Mouse (Mus musculus): ENCODE results near the gene Cadps. TPM values are rescaled to one million over a fixed set of nuclear protein-coding genes. Genes with fewer than 3 reads are reported as not detected.
A peak's percentile ranks its signal among the peaks of the same experiment; 100 is the strongest.

Cadps gene
- polyA plus RNA-seq, 1 experiment from 2014 or later = 12.6 TPM

DNA sequence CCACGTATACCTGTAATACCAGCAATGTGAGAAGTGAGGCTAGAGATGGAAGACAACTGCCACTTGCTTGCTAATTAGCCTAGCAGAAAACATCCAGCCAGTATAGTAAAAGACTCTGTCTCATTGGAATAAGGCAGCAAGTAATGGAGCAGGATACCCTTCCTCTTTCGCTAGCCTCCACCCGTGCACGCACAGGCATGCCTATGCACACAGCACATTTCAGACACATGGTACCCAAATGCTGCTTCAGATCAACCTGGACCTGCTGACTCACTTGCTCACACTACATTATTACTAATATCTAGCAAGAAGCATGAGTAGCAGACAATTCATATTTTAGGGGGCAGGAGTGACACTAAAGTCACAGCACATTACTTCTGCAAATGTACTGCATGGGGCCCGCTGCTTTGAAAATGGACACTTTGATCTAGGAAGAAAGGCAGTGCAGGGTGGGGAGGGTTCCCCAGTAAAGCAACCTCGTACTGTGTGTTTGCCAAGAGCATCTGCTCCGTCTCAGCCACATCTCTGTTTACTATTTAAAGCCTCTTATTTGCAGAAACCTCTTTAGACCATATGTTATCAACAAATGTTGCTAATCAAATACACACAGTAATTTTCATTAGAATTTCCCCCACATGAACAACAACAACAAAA lies 263.8 kb downstream of the Cadps start:
- peak; percentile 51; the same call in 1 of the 2 replicates for ATAC-seq (ENCODE audit: low FRiP score)
- 78% methylated on average over 7 of the region's 7 CpGs for WGBS
- no peak overlapping the region for H3K4me3 ChIP-seq (ENCODE audit: low read depth, low read length)
- no peak overlapping the region for H3K4me2 ChIP-seq
- H3K9ac ChIP-seq (ENCODE audit: low read length) = no peak overlapping the region
- H3K9me3 ChIP-seq (ENCODE audit: control insufficient read depth, low read length) = no peaks in the 10 kb centered on the region
- no peak overlapping the region for H3K27ac ChIP-seq (ENCODE audit: low read depth, low read length)
- no peaks in the 10 kb centered on the region for H3K4me1 ChIP-seq (ENCODE audit: control insufficient read depth, insufficient read depth, low read length)
- no peaks in the 10 kb centered on the region for H3K27me3 ChIP-seq (ENCODE audit: control insufficient read depth, insufficient read depth, low read length)
- no peak for DNase-seq (ENCODE audit: low spot score, missing footprints)
- H3K36me3 ChIP-seq (ENCODE audit: control insufficient read depth, insufficient read depth, low read length) = no peaks in the 10 kb centered on the region

DNA sequence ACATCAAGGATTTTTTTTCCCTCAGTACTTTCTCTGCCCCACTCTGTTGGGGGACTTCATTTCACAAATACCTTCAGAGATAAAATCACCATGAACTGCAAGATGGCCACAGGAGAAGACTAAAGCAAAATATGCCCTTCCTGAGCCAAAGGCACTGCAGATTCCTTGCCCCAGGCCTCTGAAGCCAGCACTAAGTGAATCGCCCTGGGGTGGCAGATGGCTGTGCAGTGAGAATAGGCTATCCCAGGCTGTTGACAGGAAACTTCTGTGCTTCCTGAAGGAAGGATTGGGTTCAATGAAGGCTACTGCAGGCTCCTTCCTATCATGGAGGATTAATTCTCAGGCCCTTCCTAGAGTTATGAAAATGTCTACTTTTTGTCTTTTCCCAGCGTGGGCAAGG lies 268.4 kb downstream of the Cadps start:
- no peak overlapping the region for H3K27ac ChIP-seq (ENCODE audit: low read depth, low read length)
- no peaks in the 10 kb centered on the region for H3K9me3 ChIP-seq (ENCODE audit: control insufficient read depth, low read length)
- no peaks in the 10 kb centered on the region for H3K27me3 ChIP-seq (ENCODE audit: control insufficient read depth, insufficient read depth, low read length)
- no peaks in the 10 kb centered on the region for H3K36me3 ChIP-seq (ENCODE audit: control insufficient read depth, insufficient read depth, low read length)
- DNase-seq (ENCODE audit: low spot score, missing footprints) = no peak
- ATAC-seq (ENCODE audit: low FRiP score) = no peak
- no peaks in the 10 kb centered on the region for H3K4me1 ChIP-seq (ENCODE audit: control insufficient read depth, insufficient read depth, low read length)
- H3K4me2 ChIP-seq = no peak overlapping the region
- H3K9ac ChIP-seq (ENCODE audit: low read length) = no peak overlapping the region
- WGBS = 74% methylated on average over 2 of the region's 2 CpGs
- H3K4me3 ChIP-seq (ENCODE audit: low read depth, low read length) = no peak overlapping the region

DNA sequence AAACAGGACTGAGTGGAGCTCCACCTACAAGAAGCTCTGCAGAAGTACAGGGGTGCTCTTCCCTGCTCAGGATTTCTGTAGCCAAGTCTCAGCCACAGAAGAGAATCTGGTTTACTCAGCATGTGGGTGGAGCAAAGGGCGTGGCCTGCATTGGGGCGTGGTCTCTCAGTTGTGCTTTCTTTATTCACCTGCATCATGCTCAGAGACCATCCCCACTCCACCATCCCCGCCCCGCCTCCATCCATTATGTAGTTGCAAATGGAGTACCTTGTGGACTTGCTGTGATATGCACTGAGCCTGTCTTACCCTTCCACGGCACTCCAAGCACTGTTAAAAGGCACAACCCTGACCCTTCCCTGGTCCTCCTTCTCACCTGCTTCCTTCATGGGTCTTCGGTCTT lies 271.5 kb downstream of the Cadps start:
- Histone ChIP-seq H3K4me1 (ENCODE audit: control insufficient read depth, insufficient read depth, low read length) (no peaks in the 10 kb centered on the region), H3K4me2 (no peak overlapping the region), H3K4me3 (ENCODE audit: low read depth, low read length) (no peak overlapping the region), H3K27me3 (ENCODE audit: control insufficient read depth, insufficient read depth, low read length) (no peaks in the 10 kb centered on the region), H3K36me3 (ENCODE audit: control insufficient read depth, insufficient read depth, low read length) (no peaks in the 10 kb centered on the region), H3K9me3 (ENCODE audit: control insufficient read depth, low read length) (no peaks in the 10 kb centered on the region), H3K27ac (ENCODE audit: low read depth, low read length) (no peak overlapping the region), H3K9ac (ENCODE audit: low read length) (no peak overlapping the region)
- ATAC-seq (ENCODE audit: low FRiP score) = no peak
- 45% methylated on average over 6 of the region's 6 CpGs for WGBS
- no peak for DNase-seq (ENCODE audit: low spot score, missing footprints)

DNA sequence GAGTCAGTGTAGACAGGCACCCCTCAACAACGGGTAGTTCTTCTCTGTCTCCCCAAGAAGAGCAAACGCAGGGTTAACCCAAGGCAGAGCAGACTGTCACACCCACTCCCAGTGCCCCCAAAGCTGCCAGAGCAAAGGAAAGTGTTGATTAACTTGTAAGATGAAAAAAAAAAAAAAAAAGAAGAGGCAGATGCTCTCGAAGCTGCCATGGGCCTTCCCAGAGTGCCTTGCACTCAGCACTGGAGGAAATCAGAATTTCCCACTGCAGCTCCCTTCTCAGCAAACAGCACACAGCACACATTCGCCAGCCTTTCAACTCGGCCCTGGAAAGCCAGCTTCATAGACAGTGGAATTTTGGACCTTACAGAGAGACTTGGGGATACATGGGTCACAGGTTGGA lies 271.9 kb downstream of the Cadps start:
- Histone ChIP-seq H3K4me1 (ENCODE audit: control insufficient read depth, insufficient read depth, low read length) (no peaks in the 10 kb centered on the region), H3K4me3 (ENCODE audit: low read depth, low read length) (no peak overlapping the region), H3K9me3 (ENCODE audit: control insufficient read depth, low read length) (no peaks in the 10 kb centered on the region), H3K4me2 (no peak overlapping the region), H3K27ac (ENCODE audit: low read depth, low read length) (no peak overlapping the region), H3K9ac (ENCODE audit: low read length) (no peak overlapping the region), H3K27me3 (ENCODE audit: control insufficient read depth, insufficient read depth, low read length) (no peaks in the 10 kb centered on the region), H3K36me3 (ENCODE audit: control insufficient read depth, insufficient read depth, low read length) (no peaks in the 10 kb centered on the region)
- DNase-seq (ENCODE audit: low spot score, missing footprints) (no peak), ATAC-seq (ENCODE audit: low FRiP score) (no peak)
- WGBS = 49% methylated on average over 5 of the region's 5 CpGs

DNA sequence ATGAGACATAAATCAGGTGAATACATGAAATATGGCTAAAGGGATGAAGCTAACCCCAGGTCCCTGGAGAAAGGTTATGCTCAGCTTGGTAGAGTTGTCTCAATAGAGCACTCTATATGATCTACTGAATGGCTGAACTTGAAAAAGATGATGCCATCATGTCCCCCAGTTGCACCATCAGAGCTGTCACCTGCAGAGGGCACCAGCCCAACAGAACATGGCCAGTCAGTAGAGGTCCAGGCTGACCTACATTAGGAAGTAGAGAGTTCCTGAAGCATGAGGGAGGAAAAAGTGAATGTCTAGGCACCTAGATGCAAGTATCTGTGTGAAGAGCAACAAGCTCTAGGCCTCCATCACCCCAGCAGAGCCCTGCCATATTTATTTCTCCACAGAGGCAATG lies 273.6 kb downstream of the Cadps start:
- DNase-seq (ENCODE audit: low spot score, missing footprints) (no peak), ATAC-seq (ENCODE audit: low FRiP score) (no peak)
- H3K9ac ChIP-seq (ENCODE audit: low read length) = no peak overlapping the region
- H3K27me3 ChIP-seq (ENCODE audit: control insufficient read depth, insufficient read depth, low read length) = no peaks in the 10 kb centered on the region
- no peak overlapping the region for H3K27ac ChIP-seq (ENCODE audit: low read depth, low read length)
- H3K36me3 ChIP-seq (ENCODE audit: control insufficient read depth, insufficient read depth, low read length) = no peaks in the 10 kb centered on the region
- no peak overlapping the region for H3K4me3 ChIP-seq (ENCODE audit: low read depth, low read length)
- H3K9me3 ChIP-seq (ENCODE audit: control insufficient read depth, low read length) = no peaks in the 10 kb centered on the region
- no peaks in the 10 kb centered on the region for H3K4me1 ChIP-seq (ENCODE audit: control insufficient read depth, insufficient read depth, low read length)
- no peak overlapping the region for H3K4me2 ChIP-seq

DNA sequence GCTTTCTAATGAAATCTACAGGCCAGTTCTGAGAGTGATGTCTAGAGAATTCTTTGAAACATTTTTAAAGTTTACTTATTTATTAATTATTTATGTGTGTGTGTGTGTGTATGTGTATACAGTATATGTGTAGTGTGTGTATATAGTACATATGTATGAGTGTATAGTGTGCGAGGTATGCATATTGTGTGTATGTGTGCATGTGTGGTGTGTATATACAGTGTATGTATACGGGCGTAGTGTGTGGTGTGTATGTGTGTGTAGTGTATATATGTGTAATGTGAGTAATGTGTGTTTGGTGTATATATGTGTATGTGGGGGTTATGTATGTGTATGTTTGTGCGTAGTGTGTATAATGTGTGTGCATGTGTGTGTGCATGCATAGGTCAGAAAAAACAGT lies 275.4 kb downstream of the Cadps start:
- no peak overlapping the region for H3K4me2 ChIP-seq
- ATAC-seq (ENCODE audit: low FRiP score) (no peak), DNase-seq (ENCODE audit: low spot score, missing footprints) (no peak)
- no peaks in the 10 kb centered on the region for H3K27me3 ChIP-seq (ENCODE audit: control insufficient read depth, insufficient read depth, low read length)
- 94% methylated on average over 4 of the region's 4 CpGs for WGBS
- no peak overlapping the region for H3K4me3 ChIP-seq (ENCODE audit: low read depth, low read length)
- H3K9me3 ChIP-seq (ENCODE audit: control insufficient read depth, low read length) = no peaks in the 10 kb centered on the region
- H3K9ac ChIP-seq (ENCODE audit: low read length) = no peak overlapping the region
- H3K27ac ChIP-seq (ENCODE audit: low read depth, low read length) = no peak overlapping the region
- H3K36me3 ChIP-seq (ENCODE audit: control insufficient read depth, insufficient read depth, low read length) = no peaks in the 10 kb centered on the region
- H3K4me1 ChIP-seq (ENCODE audit: control insufficient read depth, insufficient read depth, low read length) = no peaks in the 10 kb centered on the region

DNA sequence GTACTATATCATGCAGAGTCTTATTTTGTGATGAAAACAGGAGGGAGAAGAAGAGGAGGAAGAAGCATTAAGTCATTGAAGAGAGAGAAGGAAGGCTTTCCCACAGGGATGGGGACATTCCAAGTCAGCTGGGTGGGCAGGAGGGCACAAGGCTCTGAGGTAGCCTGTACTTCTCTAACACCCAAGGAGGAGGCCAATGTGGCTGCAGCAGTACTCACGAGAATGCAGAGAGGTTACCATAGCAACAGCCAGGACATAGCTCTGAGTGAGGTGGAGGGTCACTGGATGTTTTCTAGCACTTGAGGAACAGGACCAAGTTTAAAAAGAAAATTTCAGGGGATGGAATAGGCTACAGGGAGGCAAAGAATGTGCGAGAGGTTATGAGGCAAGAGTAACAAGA lies 281.1 kb downstream of the Cadps start:
- Histone ChIP-seq H3K4me1 (ENCODE audit: control insufficient read depth, insufficient read depth, low read length) (no peaks in the 10 kb centered on the region; the same call in 1 of the 2 replicates), H3K9ac (ENCODE audit: low read length) (no peak overlapping the region), H3K36me3 (ENCODE audit: control insufficient read depth, insufficient read depth, low read length) (no peaks in the 10 kb centered on the region), H3K4me3 (ENCODE audit: low read depth, low read length) (no peak overlapping the region), H3K4me2 (no peak overlapping the region), H3K9me3 (ENCODE audit: control insufficient read depth, low read length) (no peaks in the 10 kb centered on the region), H3K27me3 (ENCODE audit: control insufficient read depth, insufficient read depth, low read length) (no peaks in the 10 kb centered on the region), H3K27ac (ENCODE audit: low read depth, low read length) (no peak overlapping the region)
- 40% methylated on average over 2 of the region's 2 CpGs for WGBS
- ATAC-seq (ENCODE audit: low FRiP score) (0 out of 2 replicates have a peak, but pooled peaks have one; percentile 30), DNase-seq (ENCODE audit: low spot score, missing footprints) (no peak)

DNA sequence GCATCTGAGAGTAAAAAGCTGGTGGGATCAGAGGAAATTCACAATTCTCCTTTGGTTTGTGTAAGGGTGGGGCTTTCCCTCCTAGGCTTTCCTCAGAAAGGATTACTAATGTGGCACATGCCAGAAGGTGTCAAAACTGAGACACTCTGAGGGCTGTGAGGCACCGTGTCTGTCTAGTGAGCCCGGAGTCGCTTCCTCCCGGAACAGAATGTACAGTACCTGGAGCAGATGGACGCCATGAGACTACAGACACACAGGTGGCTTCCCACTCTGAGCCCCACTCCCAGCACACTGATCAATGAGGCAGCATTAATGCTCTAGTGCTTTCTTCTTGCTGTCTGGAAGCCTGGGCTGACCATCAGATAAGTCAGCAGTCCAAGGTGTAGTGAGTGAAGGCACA lies 283.8 kb downstream of the Cadps start:
- no peak overlapping the region for H3K4me2 ChIP-seq
- no peak overlapping the region for H3K27ac ChIP-seq (ENCODE audit: low read depth, low read length)
- no peaks in the 10 kb centered on the region for H3K9me3 ChIP-seq (ENCODE audit: control insufficient read depth, low read length)
- H3K27me3 ChIP-seq (ENCODE audit: control insufficient read depth, insufficient read depth, low read length) = no peaks in the 10 kb centered on the region
- no peaks in the 10 kb centered on the region; the same call in 1 of the 2 replicates for H3K4me1 ChIP-seq (ENCODE audit: control insufficient read depth, insufficient read depth, low read length)
- DNase-seq (ENCODE audit: low spot score, missing footprints) (no peak), ATAC-seq (ENCODE audit: low FRiP score) (no peak)
- no peak overlapping the region for H3K9ac ChIP-seq (ENCODE audit: low read length)
- H3K4me3 ChIP-seq (ENCODE audit: low read depth, low read length) = no peak overlapping the region
- no peaks in the 10 kb centered on the region for H3K36me3 ChIP-seq (ENCODE audit: control insufficient read depth, insufficient read depth, low read length)
- WGBS = 89% methylated on average over 5 of the region's 5 CpGs

DNA sequence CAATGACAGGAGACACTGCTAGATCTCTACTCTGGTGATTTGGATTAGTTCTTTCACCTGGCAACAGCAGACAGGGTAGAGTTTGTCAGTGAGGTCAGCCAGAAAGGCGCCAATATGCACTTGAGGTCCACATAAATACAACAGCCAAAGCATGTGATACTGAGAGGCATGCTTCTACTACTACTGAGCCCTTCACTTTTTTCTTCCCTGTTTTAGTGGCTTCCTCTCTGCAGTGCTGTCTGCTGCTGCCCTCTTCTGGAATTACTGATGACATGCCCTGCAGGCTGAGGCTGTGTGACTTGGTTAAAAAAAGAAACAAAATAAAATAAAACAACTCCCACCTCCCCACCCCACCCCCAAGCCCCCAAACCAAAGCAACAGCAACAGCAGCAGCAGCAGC lies 291.8 kb downstream of the Cadps start:
- Histone ChIP-seq H3K27me3 (ENCODE audit: control insufficient read depth, insufficient read depth, low read length) (peaks cover 3% of the 10 kb centered on the region), H3K27ac (ENCODE audit: low read depth, low read length) (no peak overlapping the region), H3K9me3 (ENCODE audit: control insufficient read depth, low read length) (no peaks in the 10 kb centered on the region), H3K36me3 (ENCODE audit: control insufficient read depth, insufficient read depth, low read length) (no peaks in the 10 kb centered on the region), H3K4me1 (ENCODE audit: control insufficient read depth, insufficient read depth, low read length) (peaks cover 2% of the 10 kb centered on the region; the same call in 1 of the 2 replicates), H3K9ac (ENCODE audit: low read length) (no peak overlapping the region), H3K4me2 (no peak overlapping the region), H3K4me3 (ENCODE audit: low read depth, low read length) (no peak overlapping the region)
- ATAC-seq (ENCODE audit: low FRiP score) = peak; percentile 61
- DNase-seq (ENCODE audit: low spot score, missing footprints) = no peak
- 28% methylated on average over 1 of the region's 1 CpGs for WGBS

All from midbrain, embryonic 11.5 days (tissue).